Mouse (Mus musculus) ES-E14 (cell line): ENCODE data around the gene Ptcd3. TPM values are rescaled to one million over a fixed set of nuclear protein-coding genes. Genes with fewer than 3 reads are reported as not detected.

ENCODE experiments used
- DNase-seq: peaks from one replicate; pipeline ENCODE4 v3.0.0-alpha.2; 2013; ENCODE audit warnings: low read depth, low spot score
- H3K27ac ChIP-seq: 2 replicates; pipeline ENCODE4 v1.5.1; 2012; ENCODE audit warnings: low read depth, mild to moderate bottlenecking, low read length, moderate library complexity, mixed read lengths; ENCODE audit not compliant: poor library complexity, insufficient read depth, severe bottlenecking
- H3K36me3 ChIP-seq: 2 replicates; pipeline ENCODE4 v1.6.1; 2012; ENCODE audit warnings: mild to moderate bottlenecking, low read length, moderate library complexity, mixed read lengths; ENCODE audit not compliant: control insufficient read depth, poor library complexity, insufficient read depth, severe bottlenecking
- H3K4me1 ChIP-seq, 2 experiments: fragments of 150-350 bp in 1 of 2; sonication (generic) in 1 of 2; 2 replicates each; pipeline ENCODE4 v1.6.1; 2012; ENCODE audit warnings: low read length in 2 of 2, mild to moderate bottlenecking in 1 of 2, mixed read lengths in 1 of 2; ENCODE audit not compliant: control insufficient read depth in 2 of 2, insufficient read depth in 2 of 2, poor library complexity in 1 of 2
- H3K4me3 ChIP-seq, 2 experiments: fragments of 150-350 bp in 1 of 2; sonication (generic) in 1 of 2; 2 replicates each; pipeline ENCODE4 v1.5.1; 2012; ENCODE audit warnings: low read length in 2 of 2, low read depth in 1 of 2, mild to moderate bottlenecking in 1 of 2, mixed read lengths in 1 of 2; ENCODE audit not compliant: insufficient read depth in 1 of 2, poor library complexity in 1 of 2, severe bottlenecking in 1 of 2
- H3K9ac ChIP-seq: 2 replicates; pipeline ENCODE4 v1.6.1; 2012; ENCODE audit warnings: low read depth, mild to moderate bottlenecking, low read length, mixed read lengths; ENCODE audit not compliant: poor library complexity, insufficient read depth, severe bottlenecking
- H3K9me3 ChIP-seq: fragments of 150-350 bp; sonication (generic); 2 replicates; pipeline ENCODE4 v1.6.1; 2012; ENCODE audit warnings: low read depth, mild to moderate bottlenecking, low read length; ENCODE audit not compliant: control insufficient read depth, insufficient read depth
- CHD2 ChIP-seq: IDR thresholded peaks from 2 replicates; pipeline ENCODE4 v1.6.1; 2014; ENCODE audit warnings: mild to moderate bottlenecking, low read depth, low read length, inconsistent platforms
- HCFC1 ChIP-seq: IDR thresholded peaks from 2 replicates; pipeline ENCODE4 v1.6.1; 2012; ENCODE audit warnings: low read length, inconsistent platforms, borderline replicate concordance; ENCODE audit not compliant: insufficient read depth
- MAFK ChIP-seq: IDR thresholded peaks from 2 replicates; pipeline ENCODE4 v1.6.1; 2014; ENCODE audit warnings: mild to moderate bottlenecking, low read depth, low read length, inconsistent platforms; ENCODE audit not compliant: insufficient read depth
- ZC3H11A ChIP-seq: IDR thresholded peaks from 2 replicates; pipeline ENCODE4 v1.6.1; 2012; ENCODE audit warnings: low read depth, mild to moderate bottlenecking, inconsistent platforms, low read length, borderline replicate concordance
- ZNF384 ChIP-seq: IDR thresholded peaks from 2 replicates; pipeline ENCODE4 v1.6.1; 2012; ENCODE audit warnings: low read depth, low read length, inconsistent platforms
- in situ Hi-C, 2 experiments: fragments of 600-800 bp; cut with MboI; formaldehyde crosslinking; loops; one replicate each; pipeline ENCODE4 v1.15.1; 2025; ENCODE audit warnings: low sequenced_read_pairs in 2 of 2, inconsistent platforms in 1 of 2; ENCODE audit not compliant: unreplicated experiment in 2 of 2
- total RNA-seq: library from RNA; depleted of rRNA; stranded (reverse); fragments of 300-350 nt; gene quantifications from 2 replicates; pipeline ENCODE4 v1.2.3, GENCODE M21; 2012

Gene Ptcd3
- total RNA-seq, 1 experiment = 218 TPM

DNA sequence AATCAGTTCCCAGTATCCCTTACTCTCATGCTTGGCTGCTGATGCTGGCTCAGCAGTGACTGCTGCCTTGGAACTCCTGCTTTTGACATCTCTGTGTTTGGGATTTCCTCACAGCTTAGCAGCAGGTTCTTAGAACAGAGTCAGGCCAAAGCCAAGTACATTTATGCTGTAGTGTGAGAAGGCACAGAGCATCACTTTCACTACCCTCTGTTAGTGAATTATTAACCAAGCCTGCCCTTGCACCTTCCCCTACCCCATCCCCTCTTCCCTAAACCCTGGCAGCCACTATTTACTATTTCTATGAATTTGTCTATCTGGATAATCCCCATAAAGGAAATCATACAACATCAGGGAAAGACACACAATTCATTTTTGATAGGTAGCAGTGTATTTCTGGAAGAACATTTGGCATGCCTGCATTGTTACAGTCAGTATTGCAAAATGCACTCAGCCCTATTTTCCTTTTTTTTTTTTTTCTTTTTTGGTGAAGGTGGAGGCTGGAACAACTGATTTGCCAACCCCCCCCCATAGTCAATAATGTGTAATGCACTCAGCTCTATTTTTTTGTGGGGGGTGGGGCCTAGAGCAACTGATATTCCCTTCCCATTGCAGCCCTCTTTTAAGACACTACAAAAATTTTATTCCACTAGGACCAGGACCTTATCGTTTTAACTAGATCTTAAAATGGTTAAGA is 67.8 kb downstream of the Ptcd3 start:
- Histone ChIP-seq H3K27ac (no peak overlapping the region), H3K9me3 (no peaks in the 10 kb centered on the region), H3K4me3 (no peak overlapping the region), H3K9ac (no peak overlapping the region), H3K36me3 (no peaks in the 10 kb centered on the region), H3K4me1 (peaks cover 0 to 15% of the 10 kb centered on the region in 2 experiments; a peak in 2 of 4 replicates)
- in situ Hi-C loops = no loop called here
- TF ChIP-seq ZC3H11A (no peak), CHD2 (no peak), HCFC1 (no peak)
- no peak for DNase-seq

DNA sequence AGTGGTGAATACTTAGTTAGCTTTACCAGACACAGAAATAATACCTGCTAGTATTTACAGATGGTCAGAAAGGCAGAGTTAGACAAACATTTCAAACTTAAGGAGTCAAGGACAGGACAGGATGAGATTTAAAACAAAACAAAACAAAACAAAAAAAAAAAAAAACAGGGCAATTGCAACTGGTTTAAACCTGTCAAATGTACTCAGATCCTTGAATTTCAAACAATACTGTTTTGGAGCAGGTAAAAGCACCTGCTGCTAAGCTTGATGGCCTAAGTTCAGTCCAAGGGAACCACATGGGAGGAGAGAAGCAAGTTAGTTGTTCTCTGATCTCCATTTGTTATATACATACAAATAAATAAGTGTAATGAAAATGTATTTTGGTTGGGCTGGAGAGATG is 68.7 kb downstream of the Ptcd3 start:
- peaks cover 0 to 15% of the 10 kb centered on the region in 2 experiments; a peak in 2 of 4 replicates for H3K4me1 ChIP-seq
- in situ Hi-C loops = no loop called here
- TF ChIP-seq ZC3H11A (no peak), ZNF384 (peak; percentile 69), CHD2 (no peak), MAFK (no peak), HCFC1 (no peak)
- H3K4me3 ChIP-seq = no peak overlapping the region
- no peaks in the 10 kb centered on the region for H3K9me3 ChIP-seq
- H3K27ac ChIP-seq = no peak overlapping the region
- no peak for DNase-seq
- no peak overlapping the region for H3K9ac ChIP-seq
- H3K36me3 ChIP-seq = no peaks in the 10 kb centered on the region

DNA sequence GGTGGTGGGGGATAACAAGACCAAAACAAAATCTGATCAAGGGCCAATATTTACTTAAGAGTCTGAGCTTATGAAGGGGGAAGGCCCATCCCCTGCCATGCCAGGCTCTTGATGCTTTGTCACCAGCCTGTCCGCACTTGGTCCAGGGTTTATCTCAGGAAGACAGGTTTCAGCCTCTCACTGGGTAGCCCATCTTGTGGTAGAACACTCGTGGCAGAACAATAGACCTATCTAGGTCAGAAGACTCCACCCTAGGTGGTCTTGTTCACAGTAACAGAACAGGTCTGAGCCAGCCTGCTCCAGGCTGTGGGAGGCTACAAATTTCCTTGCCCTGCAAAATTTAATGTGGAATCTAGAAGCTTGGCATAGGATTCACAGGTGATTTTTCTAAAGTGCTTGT is 71.7 kb downstream of the Ptcd3 start:
- H3K36me3 ChIP-seq = no peaks in the 10 kb centered on the region
- peaks cover 0 to 18% of the 10 kb centered on the region in 2 experiments; a peak in 2 of 4 replicates for H3K4me1 ChIP-seq
- DNase-seq = peak; percentile 28
- H3K4me3 ChIP-seq = no peak overlapping the region
- TF ChIP-seq MAFK (no peak), CHD2 (no peak), HCFC1 (no peak), ZNF384 (no peak)
- in situ Hi-C loops = no loop called here
- no peak overlapping the region for H3K9ac ChIP-seq
- H3K9me3 ChIP-seq = no peaks in the 10 kb centered on the region
- no peak overlapping the region for H3K27ac ChIP-seq

DNA sequence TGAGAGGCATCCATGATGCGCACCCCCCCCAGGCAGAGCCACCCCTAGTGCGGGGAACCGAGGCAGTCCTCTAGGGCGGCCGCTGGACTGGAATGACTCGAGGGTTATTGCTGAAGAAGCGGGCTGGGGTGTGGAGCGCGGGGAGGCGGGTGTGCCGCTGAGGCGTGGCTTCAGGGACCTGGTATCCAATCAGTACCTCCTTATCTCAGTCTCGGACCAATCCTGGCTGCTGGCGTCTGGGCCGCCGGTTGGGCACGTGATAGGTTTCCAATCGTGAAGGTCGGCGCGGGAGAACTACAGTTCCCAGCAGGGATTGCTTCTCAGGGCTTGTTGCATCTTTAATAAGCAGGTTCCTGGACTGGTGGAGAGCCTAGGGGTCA is 77.0 kb downstream of the Ptcd3 start:
- DNase-seq = peak; percentile 93
- H3K4me1 ChIP-seq = peaks cover 0 to 8% of the 10 kb centered on the region in 2 experiments; a peak in 2 of 4 replicates
- H3K4me3 ChIP-seq = peak overlapping the region; percentile 87 to 96
- H3K9me3 ChIP-seq = no peaks in the 10 kb centered on the region
- H3K27ac ChIP-seq = peak overlapping the region; percentile 95
- no peaks in the 10 kb centered on the region for H3K36me3 ChIP-seq
- TF ChIP-seq CHD2 = no peak
- no peak for TF ChIP-seq ZC3H11A
- TF ChIP-seq MAFK = 0 out of 2 replicates have a peak, but pooled peaks have one; percentile 2
- TF ChIP-seq ZNF384 = no peak
- TF ChIP-seq HCFC1 = peak; percentile 93
- H3K9ac ChIP-seq = peak overlapping the region; percentile 98
- in situ Hi-C loops = no loop called here
